Mouse (Mus musculus): ENCODE results near the gene Dnajc19.
A peak's percentile ranks its signal among the peaks of the same experiment; 100 is the strongest.
"Not testable (repeated sequence)": the region's sequence is repeated elsewhere in the genome, so short reads cannot be mapped to it uniquely, and the experiment has no call there.

The Dnajc19 gene

DNA sequence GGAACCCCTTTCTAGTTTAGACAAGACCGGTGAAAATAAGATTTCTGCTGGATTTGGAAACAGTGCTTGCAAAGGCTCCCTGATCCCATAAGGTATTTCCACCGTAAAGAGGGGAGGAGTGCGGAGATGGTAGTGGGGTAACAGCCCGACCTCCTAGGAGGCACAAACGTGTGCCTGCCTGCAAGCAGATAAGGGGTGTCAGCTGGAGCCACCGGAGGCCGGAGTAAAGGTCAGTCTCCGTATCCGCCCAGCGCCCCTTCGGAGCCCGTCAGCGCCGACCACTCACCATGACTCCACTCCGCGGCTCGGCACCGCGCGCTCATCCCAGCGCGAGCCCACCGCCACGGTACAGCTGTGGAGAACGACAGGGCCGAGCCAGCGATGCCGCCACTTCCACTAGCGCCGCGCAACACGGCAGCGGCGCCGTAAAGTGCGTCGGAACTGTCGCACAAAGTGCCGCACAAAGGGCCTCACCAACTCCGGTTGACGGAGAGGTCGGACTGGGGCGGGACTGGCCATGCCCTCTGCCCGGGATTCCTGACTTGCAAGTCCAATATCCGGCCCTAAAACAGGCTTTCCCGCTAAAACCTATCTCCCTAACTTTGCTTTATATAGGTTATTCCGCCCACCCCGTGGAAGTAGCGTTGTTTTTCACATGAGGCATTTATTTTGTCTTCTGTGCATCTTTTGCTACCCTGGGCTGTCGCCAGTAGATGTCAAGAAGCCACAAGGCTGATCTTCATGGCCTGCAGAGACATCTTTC is at the start of gene Dnajc19:
Gene Dnajc19, minus strand, starts transcription at position 422 of the 763 bp plus-strand sequence.
- peak; percentile 84 to 93 for DNase-seq (ENCODE audit: low spot score in 2 of 2)

DNA sequence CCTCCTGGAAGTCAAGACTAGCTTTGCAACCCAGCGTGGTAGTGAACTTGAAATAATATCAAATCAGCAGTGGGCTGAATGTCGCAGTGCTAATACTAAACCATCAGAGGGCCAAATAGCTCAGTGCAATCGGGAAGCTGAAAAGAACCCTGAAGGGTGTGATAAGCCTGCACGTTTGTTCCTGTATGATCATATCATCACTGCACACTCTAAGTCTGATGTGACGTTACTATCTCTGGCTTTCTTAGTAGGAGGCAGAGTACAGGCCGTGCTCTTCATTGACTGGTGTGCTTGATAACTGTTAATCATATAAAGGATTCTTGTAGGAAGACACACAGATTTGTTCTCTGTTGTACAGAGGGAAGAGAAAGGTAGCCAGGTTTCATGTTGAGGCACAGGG is 48.8 kb upstream of the Dnajc19 start:
- no peak for DNase-seq (ENCODE audit: low spot score in 2 of 2)

- DNase-seq (ENCODE audit: low spot score in 2 of 2), result no peak
Observed at GRCm38 (mm10) chr3:34121311-34121710, 40.2 kb upstream of the Dnajc19 start.

- DNase-seq (ENCODE audit: low spot score in 2 of 2), result no peak
Observed at GRCm38 (mm10) chr3:34120791-34121190, 39.7 kb upstream of the Dnajc19 start.

DNA sequence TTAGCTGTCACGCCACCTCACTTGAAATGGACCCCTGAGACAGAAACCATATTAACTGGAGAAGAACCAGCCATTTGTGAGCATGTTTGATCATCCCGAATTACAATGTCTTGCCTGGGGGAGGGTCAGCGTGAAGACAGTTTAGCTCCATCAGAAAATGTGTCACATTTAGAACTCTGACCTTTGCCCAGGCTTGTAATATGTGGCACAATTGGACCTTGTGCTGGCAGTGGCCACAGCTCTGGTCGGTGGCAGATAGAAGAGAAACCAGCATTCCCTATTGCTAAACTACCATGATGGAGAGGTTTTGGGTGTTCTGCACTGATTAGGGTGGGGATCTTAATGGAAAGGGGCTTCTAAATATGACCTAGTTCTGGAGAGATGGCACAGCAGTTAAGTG is 38.7 kb upstream of the Dnajc19 start:
- DNase-seq (ENCODE audit: low spot score in 2 of 2), result no peak

GRCm38 (mm10) chr3:34115806-34116205 is 34.7 kb upstream of the Dnajc19 start:
- no peak for DNase-seq (ENCODE audit: low spot score in 2 of 2)

GRCm38 (mm10) chr3:34111941-34112685 is 31.0 kb upstream of the Dnajc19 start:
- DNase-seq (ENCODE audit: low spot score in 2 of 2), result no peak

DNA sequence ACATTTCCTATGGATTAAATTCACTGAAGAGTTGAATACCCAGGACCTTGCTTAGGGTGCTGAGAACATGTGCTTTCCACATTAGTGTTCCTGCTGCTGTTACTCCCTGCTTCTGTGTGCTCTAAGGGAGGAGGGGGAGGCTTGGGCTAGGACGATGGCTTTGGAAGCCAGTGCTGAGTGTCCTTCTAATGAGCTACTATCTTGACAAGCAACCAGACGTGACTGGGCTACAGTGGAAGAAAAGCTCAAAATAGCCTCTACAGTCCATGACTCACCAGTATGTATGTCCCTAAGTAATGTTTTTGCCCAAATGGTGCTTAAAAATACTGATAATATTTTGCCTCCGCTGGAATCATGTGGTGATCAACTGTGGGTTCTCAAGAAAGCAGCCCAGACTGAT is 26.5 kb upstream of the Dnajc19 start:
- no peak for DNase-seq (ENCODE audit: low spot score in 2 of 2)

GRCm38 (mm10) chr3:34106421-34106820 is 25.3 kb upstream of the Dnajc19 start:
- DNase-seq (ENCODE audit: low spot score in 2 of 2), result no peak

DNA sequence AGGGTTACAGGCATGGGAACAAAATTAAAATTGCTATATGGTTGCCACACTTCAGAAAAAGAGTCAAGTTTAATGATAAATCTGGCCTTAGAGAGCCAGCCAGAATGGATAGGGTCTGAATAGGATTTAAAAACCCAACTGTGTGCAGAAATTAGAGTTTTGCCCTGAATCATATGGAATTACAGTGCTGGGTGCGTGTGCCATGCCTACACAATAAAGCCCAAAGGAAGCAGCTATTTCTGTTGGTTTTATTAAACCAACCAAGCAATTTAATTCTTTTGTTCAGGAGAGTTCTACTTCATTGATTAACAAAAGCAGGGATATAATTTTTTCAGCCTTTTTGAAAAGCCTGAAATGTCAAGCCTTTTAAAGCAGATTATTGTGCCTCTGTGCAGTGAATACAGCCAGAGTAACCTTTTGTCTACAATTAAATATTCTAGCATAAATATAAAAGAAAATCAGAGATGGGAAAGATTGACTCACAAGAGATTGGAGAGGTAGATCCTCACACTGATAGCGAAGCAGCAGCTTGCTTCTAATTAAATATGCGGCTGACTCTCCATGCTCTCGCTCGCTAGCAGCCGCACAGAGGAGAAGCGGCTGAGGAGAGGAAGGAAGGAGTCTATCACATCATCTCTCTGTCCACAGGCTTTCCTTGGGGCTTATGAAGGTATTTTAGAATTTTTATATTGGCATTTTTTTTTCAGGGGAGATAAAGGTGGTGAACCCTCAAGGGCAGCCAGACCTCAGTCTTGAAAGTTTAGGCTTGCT is 23.0 kb upstream of the Dnajc19 start:
- DNase-seq (ENCODE audit: low spot score in 2 of 2), result no peak

- no peak for DNase-seq (ENCODE audit: low spot score in 2 of 2)
Observed at GRCm38 (mm10) chr3:34102891-34103290, 21.8 kb upstream of the Dnajc19 start.

- DNase-seq (ENCODE audit: low spot score in 2 of 2), result no peak
Observed at GRCm38 (mm10) chr3:34083655-34084054, 2.5 kb upstream of the Dnajc19 start.

DNA sequence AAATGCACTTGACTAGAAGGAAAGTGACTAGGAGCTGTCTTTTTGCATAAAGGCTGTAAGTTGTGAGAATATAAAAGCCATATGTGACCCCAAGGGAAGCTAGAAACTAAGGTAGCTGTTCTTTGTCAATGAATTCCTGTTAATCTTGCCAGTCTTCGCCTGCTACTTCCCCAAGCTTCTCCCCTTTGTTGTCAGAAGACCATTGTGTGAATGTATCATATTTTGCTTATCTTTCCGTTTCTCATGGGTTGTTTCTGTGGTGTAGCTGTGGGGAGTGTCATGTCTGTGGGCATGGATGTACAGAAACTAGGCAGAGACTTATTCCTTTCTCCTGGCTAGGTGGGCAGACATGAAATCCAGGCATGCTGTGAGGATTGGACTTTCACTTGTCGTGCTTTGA is 808 bp upstream of the Dnajc19 start:
- DNase-seq (ENCODE audit: low spot score in 2 of 2), result no peak

- DNase-seq (ENCODE audit: low spot score in 2 of 2), result no peak
Observed at GRCm38 (mm10) chr3:34076058-34076759, 4.9 kb downstream of the Dnajc19 start.

DNA sequence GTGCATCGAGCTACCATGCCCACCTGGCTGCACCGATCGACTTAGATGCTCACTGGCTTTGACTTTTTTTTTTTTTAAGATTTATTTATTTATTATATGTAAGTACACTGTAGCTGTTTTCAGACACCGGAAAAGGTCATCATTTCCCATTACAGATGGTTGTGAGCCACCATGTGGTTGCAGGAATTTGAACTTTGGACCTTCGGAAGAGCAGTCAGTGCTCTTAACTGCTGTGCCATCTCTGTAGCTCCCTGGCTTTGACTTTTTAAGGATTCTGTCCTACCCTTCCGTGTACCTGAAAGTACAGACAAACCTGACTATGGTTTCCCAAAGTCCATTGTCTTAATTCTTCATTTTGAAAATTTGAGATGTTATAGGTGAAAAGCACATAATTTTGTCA is 8.4 kb downstream of the Dnajc19 start:
- DNase-seq (ENCODE audit: low spot score in 2 of 2), result no peak

DNA sequence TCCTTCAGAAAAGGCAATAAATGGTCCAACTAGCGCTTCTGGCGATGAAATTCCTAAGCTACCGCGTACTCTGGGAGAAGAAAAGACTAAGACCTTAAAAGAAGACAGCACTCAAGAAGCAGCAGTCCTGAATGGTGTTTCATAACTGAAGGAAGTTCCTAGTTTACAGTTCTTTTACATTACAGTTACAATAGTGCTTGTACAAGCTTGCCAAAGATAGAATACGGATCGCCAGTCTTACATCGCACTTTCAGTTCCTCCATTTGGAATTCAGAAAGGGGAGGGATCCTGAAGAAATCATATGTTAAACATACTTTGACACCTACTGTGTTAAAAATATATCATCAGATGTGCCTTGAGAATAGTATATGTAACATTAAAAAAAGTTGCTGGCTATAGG is 12.2 kb downstream of the Dnajc19 start:
- DNase-seq (ENCODE audit: low spot score in 2 of 2), result not testable (repeated sequence)

DNA sequence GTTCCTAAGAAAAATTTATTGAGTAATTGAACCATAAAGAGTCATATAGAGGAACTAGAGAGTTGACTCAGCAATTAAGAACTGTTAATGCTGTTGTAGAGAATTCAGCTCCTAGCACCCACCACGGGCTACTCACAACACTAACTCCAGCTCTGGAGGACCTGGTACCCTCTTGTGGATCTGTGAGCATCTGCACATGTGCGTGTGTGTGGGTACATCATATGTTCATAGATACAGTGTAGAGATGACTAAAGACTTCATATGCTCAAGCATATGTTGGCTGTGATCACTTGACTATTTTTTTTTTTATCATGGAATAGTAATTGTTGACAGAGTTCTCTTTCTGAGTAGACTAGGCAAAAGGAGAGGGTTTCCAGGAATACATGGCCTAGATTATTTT is 18.8 kb downstream of the Dnajc19 start:
- DNase-seq (ENCODE audit: low spot score in 2 of 2), result no peak

- DNase-seq (ENCODE audit: low spot score in 2 of 2), result no peak
Observed at GRCm38 (mm10) chr3:34041990-34042389, 39.1 kb downstream of the Dnajc19 start.

DNA sequence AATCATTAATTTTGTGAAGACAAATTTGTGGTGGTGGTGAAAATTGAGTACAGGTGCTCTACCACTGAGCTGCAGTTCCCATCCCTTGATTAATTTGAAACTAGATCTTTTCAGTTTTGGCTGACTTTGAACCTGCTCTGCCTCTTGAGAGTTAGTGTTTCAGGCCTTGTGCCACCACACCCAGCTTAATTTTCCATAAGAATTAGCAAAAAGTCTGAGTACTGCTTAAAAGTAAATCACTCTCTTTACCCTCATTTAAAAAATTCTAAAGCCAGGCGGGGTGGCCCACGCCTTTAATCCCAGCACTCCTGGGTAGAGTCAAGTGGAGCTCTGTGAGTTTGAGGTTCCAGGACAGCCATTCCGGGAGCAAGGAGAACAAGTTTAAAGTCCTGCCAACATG is 45.4 kb downstream of the Dnajc19 start:
- DNase-seq (ENCODE audit: low spot score in 2 of 2), result no peak

DNA sequence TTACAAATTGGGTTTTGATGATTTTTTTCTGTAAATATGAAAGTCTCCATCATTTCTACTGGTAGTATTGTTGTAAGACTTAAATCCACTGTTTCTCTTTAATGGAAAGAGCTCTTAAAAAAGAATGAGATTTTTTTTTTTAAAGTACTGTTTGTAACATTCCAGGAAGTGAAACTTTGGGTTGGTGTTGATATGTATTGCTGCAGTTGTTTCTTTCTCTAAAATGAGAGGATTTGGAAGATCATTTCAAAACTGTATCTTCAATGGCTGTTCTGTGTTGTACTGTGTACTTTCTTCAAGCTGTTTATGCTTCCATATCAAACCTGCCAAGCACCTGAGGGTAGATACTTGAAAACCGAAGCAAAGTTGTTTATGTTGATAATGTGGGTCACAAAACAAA is 46.3 kb downstream of the Dnajc19 start:
- no peak for DNase-seq (ENCODE audit: low spot score in 2 of 2)

- DNase-seq (ENCODE audit: low spot score in 2 of 2), result no peak
Observed at GRCm38 (mm10) chr3:34033720-34034364, 47.3 kb downstream of the Dnajc19 start.

Data from frontal cortex, postnatal 10 days (tissue).